Mouse (Mus musculus): ENCODE measurements around the gene Ptger3.

The Ptger3 gene

GRCm38 (mm10) chr3:157566725-157567565, at the start of gene Ptger3:
TSS of gene Ptger3 (plus strand) at chr3:157566892.
- in situ Hi-C loops (cut with MboI, MseI), result loop anchor here (25.0 kb wide), 2 partner anchors 295 to 445 kb away; no protein-coding TSS in a partner anchor

GRCm38 (mm10) chr3:157517992-157518391, 48.7 kb upstream of the Ptger3 start:
- in situ Hi-C loops (cut with MboI, MseI), result no loop called here

- in situ Hi-C loops (cut with MboI, MseI), result no loop called here
Observed at GRCm38 (mm10) chr3:157520433-157520832, 46.3 kb upstream of the Ptger3 start.

- in situ Hi-C loops (cut with MboI, MseI), result no loop called here
Observed at GRCm38 (mm10) chr3:157523834-157524233, 42.9 kb upstream of the Ptger3 start.

- in situ Hi-C loops (cut with MboI, MseI), result no loop called here
Observed at GRCm38 (mm10) chr3:157531585-157531984, 35.1 kb upstream of the Ptger3 start.

- in situ Hi-C loops (cut with MboI, MseI), result no loop called here
Observed at GRCm38 (mm10) chr3:157533964-157534785, 32.5 kb upstream of the Ptger3 start, which contains the start of gene Zranb2. TSS of gene Zranb2 (plus strand) at chr3:157534160.

- in situ Hi-C loops (cut with MboI, MseI), result no loop called here
Observed at GRCm38 (mm10) chr3:157534786-157535415, 31.8 kb upstream of the Ptger3 start.

- in situ Hi-C loops (cut with MboI, MseI), result no loop called here
Observed at GRCm38 (mm10) chr3:157549323-157549722, 17.4 kb upstream of the Ptger3 start.

GRCm38 (mm10) chr3:157549758-157550600, 16.7 kb upstream of the Ptger3 start:
- in situ Hi-C loops (cut with MboI, MseI), result loop anchor here (25.0 kb wide), 2 partner anchors 312 to 462 kb away; no protein-coding TSS in a partner anchor

- in situ Hi-C loops (cut with MboI, MseI), result loop anchor here (25.0 kb wide), 2 partner anchors 297 to 447 kb away; no protein-coding TSS in a partner anchor
Observed at GRCm38 (mm10) chr3:157565196-157565595, 1.5 kb upstream of the Ptger3 start.

- in situ Hi-C loops (cut with MboI, MseI), result loop anchor here (25.0 kb wide), 2 partner anchors 295 to 445 kb away; no protein-coding TSS in a partner anchor
Observed at GRCm38 (mm10) chr3:157567566-157568132, 957 bp downstream of the Ptger3 start.

- in situ Hi-C loops (cut with MboI, MseI), result loop anchor here (25.0 kb wide), 2 partner anchors 290 to 440 kb away; no protein-coding TSS in a partner anchor
Observed at GRCm38 (mm10) chr3:157572011-157572410, 5.3 kb downstream of the Ptger3 start.

- in situ Hi-C loops (cut with MboI, MseI), result no loop called here
Observed at GRCm38 (mm10) chr3:157575441-157576342, 9.0 kb downstream of the Ptger3 start.

- in situ Hi-C loops (cut with MboI, MseI), result no loop called here
Observed at GRCm38 (mm10) chr3:157576343-157576722, 9.6 kb downstream of the Ptger3 start.

- in situ Hi-C loops (cut with MboI, MseI), result no loop called here
Observed at GRCm38 (mm10) chr3:157576862-157577261, 10.2 kb downstream of the Ptger3 start.

- in situ Hi-C loops (cut with MboI, MseI), result no loop called here
Observed at GRCm38 (mm10) chr3:157578469-157579170, 11.9 kb downstream of the Ptger3 start.

GRCm38 (mm10) chr3:157579376-157579775, 12.7 kb downstream of the Ptger3 start:
- in situ Hi-C loops (cut with MboI, MseI), result no loop called here

- in situ Hi-C loops (cut with MboI, MseI), result no loop called here
Observed at GRCm38 (mm10) chr3:157580299-157580698, 13.6 kb downstream of the Ptger3 start.

GRCm38 (mm10) chr3:157581755-157582154, 15.1 kb downstream of the Ptger3 start:
- in situ Hi-C loops (cut with MboI, MseI), result no loop called here
